Mouse (Mus musculus) neutrophil, adult 83 days (primary cell): ENCODE measurements around the gene Speer1. TPM values are rescaled to one million over a fixed set of nuclear protein-coding genes. Genes with fewer than 3 reads are reported as not detected.

ENCODE experiments used
- total RNA-seq, 2 experiments: library from RNA; stranded (reverse); gene quantifications; one replicate each; pipeline ENCODE4 v1.2.4; 2023

The Speer1 gene
- total RNA-seq, result not detected

DNA sequence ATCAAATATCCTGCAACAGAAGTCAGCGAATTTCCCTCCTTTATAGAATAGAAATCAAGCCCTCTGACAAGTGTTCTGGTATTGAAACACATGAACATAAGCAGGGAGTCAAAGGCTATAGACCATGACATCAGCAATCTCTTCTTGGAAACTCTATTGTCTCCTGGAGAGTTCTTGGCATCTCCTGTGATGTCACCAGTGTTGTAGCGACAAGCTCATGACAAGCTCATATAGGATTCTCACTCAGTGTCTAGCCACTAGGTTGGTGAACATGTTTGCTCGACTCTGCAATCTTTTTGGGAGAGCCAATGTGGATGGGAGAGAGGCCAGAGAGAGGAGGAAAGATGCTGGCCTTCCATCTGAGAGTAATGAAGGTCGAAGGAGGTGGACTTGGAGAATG lies at the start of gene Speer1:
Speer1 (plus strand) TSS at position 301 of the 400 bp plus-strand sequence.

Other genes starting within 250 kb of the Speer1 start
- gene Gm8879, start 213.9 kb upstream of the Speer1 start, total RNA-seq, result not detected
- gene Gm5861, start 158.4 kb upstream of the Speer1 start, total RNA-seq, result not detected
- gene Gm8890, start 85.5 kb upstream of the Speer1 start, total RNA-seq, result not detected
- not detected for gene Gm8897, start 74.9 kb downstream of the Speer1 start, total RNA-seq
- not detected for gene Gm8906, start 161.2 kb downstream of the Speer1 start, total RNA-seq